Mouse (Mus musculus): Measurements from ENCODE around the gene Olfr1248.
"Not testable (repeated sequence)": the region's sequence is repeated elsewhere in the genome, so short reads cannot be mapped to it uniquely, and the experiment has no call there.

The Olfr1248 gene

GRCm38 (mm10) chr2:89618145-89618544 is at the start of gene Olfr1248:
Gene Olfr1248, minus strand, starts transcription at chr2:89618245.
- DNase-seq, result not testable (repeated sequence)

GRCm38 (mm10) chr2:89661367-89661766 is 43.3 kb upstream of the Olfr1248 start, which contains the start of gene Olfr1250:
Gene Olfr1250, minus strand, starts transcription at chr2:89661467.
- DNase-seq, result no peak

DNA sequence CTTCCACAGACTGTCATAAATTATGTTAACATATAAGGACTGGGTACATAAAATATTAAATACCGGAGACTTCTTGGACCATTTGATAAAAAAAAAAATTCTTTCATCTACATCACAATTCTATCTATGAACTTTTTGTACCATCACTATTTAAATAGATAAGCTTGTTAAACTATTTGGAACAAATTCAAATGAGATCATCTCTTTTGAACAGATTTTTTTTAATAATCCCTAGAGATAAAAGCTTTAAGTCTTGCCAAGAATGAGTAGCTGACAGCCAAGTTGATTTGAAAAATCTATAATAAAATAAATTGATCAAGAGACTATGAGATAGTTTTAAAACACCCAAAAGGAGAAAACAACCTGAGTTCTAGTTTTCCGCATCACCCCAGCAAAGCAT is 16.8 kb upstream of the Olfr1248 start, which contains the start of gene Olfr1249:
Olfr1249 (minus strand) TSS at position 101 of the 400 bp plus-strand sequence.
- no peak for DNase-seq

DNA sequence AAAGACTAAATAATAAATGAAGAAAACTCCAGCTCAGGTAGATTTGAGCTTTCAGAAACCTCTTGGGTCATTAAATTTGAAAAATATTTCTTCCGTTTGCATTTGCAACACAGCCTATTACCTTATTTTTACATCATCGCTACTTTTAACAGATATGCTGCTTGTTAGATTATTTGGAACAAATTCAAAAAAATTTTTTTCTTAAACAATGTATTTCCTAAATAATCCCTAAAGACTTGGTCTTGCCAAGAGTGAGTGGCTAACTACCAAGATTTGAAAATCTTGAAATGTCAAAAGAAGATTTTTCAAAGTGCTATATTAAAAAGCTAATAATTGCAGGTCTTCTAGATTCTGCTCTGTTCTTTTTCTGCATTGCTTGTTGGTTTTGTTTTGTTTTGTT is 4.0 kb downstream of the Olfr1248 start, which contains the start of gene Olfr1247:
Olfr1247 (minus strand) TSS at position 101 of the 400 bp plus-strand sequence.
- DNase-seq, result no peak

GRCm38 (mm10) chr2:89593057-89593456 is 25.0 kb downstream of the Olfr1248 start, which contains the start of gene Olfr1246:
Gene Olfr1246, minus strand, starts transcription at chr2:89593157.
- DNase-seq, result no peak

DNA sequence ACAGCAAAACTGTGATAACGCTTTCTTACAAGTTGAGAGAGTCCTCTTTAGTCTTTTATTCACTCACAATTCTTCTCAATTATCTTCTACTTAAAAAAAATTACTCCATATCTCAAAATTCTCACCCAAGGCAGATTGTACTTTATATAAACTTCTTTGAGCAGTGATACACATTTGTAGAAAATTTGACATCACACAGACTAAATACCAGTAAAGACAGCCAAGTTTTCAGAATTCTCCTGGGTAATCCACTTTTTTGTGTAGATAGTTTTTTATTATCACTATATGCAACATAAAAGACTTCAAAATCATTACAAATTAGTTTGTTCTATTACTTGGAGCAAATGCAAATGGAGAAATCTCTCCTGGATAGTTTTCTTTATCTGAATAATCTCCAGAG is 39.7 kb downstream of the Olfr1248 start, which contains the start of gene Olfr1245:
Olfr1245 (minus strand) TSS at position 101 of the 400 bp plus-strand sequence.
- DNase-seq, result no peak

Measured in thymus, postnatal 14 days (tissue).